Mouse (Mus musculus) adrenal gland, adult (tissue): ENCODE data around the gene Fbxo9.

Experiments
- DNase-seq, 2 experiments: peaks; one replicate each; pipeline ENCODE4 v3.0.0; 2022 to 2023; ENCODE audit warnings: low spot score in 1 of 2; ENCODE audit not compliant: inconsistent age in 2 of 2

Gene Fbxo9

DNA sequence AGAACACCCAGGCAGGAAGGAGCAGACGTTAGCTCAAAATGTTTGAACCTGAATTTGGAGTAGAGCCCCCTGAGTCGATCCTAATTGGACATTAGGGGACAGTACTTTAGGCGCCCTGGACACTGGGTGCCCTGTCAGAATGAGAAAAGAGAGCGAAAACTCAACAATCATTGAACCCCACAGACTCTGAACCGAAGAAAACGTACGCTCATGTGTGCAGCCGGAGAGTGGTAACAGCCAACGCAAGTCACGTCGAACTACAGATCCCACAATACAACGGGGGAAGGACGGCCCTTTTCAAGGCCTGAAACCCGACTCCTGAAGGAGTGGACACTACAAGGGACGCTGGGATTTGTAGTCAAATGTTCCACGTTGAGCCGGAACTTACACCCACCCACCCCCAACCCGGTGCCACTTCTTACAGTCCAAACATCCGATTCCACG is at the start of gene Fbxo9, which contains the start of gene Ick:
Gene Fbxo9 (minus strand): TSS at position 270 of the 444 bp plus-strand sequence.
Gene Ick (plus strand): TSS at position 397 of the 444 bp plus-strand sequence.
- DNase-seq = peak; percentile 91 to 96

DNA sequence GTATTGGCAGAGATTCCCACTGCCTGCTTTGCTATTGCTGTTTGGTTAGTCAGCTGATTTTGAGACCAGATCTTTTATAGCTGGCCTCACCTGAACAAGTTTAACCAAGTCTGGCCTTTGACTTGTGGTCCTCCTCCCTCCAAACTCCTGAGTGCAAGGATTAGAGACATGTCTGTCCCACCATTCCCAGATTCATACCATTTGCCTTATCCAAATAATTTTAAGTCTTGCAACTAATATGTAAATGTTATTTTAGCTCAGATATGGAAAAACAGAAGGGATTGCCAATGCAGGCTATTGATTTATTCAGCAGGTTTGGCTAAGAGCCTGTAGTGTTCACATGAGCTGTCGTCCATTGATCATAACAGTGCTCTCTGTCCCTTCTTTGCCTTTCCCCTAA is 48.4 kb upstream of the Fbxo9 start:
- no peak for DNase-seq

DNA sequence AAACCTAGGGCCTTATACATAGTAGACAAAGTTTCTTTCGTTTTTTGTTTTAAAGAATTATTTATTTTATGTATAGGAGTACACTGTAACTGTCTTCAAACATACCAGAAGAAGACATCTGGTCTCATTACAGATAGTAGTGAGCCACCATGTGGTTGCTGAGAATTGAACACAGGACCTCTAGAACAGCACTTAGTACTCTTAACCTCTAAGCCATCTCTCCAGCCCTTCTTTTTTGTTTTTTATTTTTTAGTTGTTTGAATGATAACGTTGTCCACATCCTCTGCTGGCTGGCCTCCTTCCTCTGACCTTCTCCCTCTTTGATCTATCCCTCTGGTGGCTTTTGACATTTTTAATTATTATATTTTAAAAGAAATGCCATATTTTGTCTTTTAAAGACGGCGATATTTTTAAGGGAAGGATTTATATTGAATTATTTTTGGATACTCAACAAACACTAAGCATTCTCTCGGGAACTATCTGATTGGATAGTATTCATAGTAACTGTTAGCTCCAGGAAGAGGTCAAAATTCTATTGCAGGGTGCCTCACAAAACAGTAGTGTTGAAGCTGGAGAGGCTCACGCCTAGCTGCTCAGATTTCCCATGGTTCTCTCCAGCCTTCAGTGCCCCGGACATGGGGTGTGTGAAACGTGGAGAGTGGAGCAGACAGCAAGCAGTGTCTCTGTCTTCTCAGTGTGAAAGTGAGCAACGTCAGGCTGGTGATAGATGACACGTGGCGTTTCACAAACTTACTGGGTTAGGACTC is 45.5 kb upstream of the Fbxo9 start:
- DNase-seq = no peak

- peak in 1 of 2 experiments; percentile 61 for DNase-seq
These were observed 40.9 kb upstream of the Fbxo9 start for GRCm38 (mm10) chr9:78149770-78150169.

DNA sequence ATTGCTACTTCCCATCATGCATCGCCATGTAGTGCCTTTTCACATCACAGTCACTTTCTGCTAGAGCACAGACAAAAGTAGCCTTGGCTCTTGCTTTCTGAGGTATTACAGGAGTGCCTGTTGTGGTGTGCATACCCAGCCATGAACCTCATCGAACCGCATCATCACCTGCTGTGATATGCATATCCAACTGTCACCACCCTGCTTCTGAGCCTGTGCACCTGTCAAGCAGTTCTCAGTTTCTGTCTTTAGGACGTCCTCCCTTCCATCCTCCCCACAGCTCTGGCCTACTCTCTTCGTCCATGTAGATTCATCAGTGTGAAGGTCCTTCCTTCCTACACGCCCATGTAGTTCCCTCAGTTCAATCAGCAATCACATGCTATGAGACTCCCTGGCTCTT is 39.3 kb upstream of the Fbxo9 start:
- no peak for DNase-seq

GRCm38 (mm10) chr9:78146627-78147026 is 37.8 kb upstream of the Fbxo9 start:
- DNase-seq = no peak

- DNase-seq = no peak
These were observed 37.2 kb upstream of the Fbxo9 start for GRCm38 (mm10) chr9:78146099-78146498.

DNA sequence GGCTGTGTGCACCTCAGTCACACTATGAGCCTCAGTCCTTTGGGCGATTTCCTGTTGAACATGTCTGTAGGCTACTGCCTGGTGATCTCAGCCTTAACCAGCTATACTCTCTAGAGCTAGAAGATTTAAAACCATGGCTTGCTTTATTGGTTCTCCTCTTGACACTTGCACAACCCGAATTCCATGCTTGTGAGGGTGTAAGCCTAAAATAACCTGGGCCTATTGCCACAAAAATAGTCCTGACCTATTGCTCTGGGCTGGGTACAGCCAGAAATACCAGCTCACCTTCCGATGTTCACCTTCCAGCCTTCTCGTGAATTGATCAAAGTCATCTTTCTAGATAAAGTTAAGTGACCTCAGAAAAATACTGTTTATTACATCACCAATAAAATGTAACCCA is 30.6 kb upstream of the Fbxo9 start:
- DNase-seq = no peak

DNA sequence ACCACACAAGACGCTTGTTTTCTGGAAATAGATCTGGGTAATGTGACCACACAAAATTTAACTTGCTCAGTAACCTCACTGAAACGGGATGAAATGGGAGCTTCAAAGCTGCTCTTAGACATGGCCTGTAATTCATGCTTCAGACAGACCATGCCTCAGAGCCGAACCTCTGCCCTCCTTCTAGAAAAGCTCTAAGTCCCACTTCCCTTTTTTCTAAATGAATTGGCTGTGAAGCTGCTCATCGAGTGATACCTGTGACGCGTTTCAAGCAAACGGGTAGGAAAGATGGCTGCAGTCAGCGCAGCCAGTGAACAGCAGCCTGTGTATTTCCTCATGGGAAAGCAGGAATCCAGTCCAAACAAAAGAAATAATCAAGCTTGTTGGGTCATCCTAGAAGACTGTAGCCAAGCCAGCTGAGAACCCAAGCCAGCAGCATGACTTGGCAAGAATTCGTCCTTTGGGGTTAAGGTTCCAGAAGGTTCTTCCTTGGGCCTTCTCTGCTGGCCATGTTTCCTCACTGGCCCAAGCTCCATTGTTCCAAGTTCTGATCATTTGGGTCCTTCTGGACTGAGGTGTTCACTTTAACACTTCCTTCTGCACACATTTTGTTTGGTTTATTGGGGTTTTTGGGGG is 29.3 kb upstream of the Fbxo9 start:
- DNase-seq = no peak

DNA sequence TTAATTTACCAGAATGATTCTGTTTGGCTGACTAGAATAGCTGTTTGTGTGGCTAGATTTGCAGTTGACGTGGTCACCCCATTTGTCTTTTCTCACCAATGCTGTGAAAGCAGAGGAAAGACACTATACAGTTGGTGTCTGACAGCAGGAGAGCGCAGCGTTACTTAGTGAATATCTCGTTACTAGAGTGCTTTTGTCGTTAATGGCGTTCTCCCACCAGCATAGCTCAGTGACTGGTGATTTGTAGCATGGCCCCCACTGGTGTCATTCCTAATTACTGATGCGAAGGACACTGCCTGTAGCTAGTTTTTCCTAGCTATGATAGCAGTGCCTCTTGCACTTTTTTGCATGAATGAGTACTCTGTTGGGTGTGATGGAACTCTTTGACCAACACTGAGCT is 26.8 kb upstream of the Fbxo9 start:
- DNase-seq = no peak

- DNase-seq = no peak
These were observed 17.8 kb upstream of the Fbxo9 start for GRCm38 (mm10) chr9:78126643-78127042.

GRCm38 (mm10) chr9:78126007-78126406 is 17.1 kb upstream of the Fbxo9 start:
- DNase-seq = no peak

- DNase-seq = no peak
These were observed 15.4 kb upstream of the Fbxo9 start for GRCm38 (mm10) chr9:78124297-78124696.

GRCm38 (mm10) chr9:78122939-78123712 is 14.3 kb upstream of the Fbxo9 start:
- peak in 1 of 2 experiments; percentile 55 for DNase-seq

DNA sequence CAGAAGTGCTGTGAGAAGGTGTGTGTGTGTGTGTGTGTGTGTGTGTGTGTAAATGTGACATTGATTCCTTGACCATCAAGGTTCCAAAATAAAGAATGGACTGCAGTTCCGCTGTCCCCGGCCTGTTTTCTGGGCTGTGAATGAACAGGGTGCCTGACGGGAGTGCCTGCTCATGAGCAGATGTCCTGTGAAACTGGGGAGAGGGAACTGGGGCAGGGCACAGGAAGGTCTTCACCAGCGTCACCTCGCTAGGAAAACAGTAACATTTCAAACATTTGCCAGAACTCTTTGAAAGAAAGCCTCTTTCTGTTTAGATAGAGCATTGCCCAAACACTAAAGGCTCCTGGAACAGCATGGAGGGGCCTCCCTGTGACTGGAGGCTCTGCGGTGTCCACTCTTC is 13.1 kb upstream of the Fbxo9 start:
- DNase-seq = no peak

DNA sequence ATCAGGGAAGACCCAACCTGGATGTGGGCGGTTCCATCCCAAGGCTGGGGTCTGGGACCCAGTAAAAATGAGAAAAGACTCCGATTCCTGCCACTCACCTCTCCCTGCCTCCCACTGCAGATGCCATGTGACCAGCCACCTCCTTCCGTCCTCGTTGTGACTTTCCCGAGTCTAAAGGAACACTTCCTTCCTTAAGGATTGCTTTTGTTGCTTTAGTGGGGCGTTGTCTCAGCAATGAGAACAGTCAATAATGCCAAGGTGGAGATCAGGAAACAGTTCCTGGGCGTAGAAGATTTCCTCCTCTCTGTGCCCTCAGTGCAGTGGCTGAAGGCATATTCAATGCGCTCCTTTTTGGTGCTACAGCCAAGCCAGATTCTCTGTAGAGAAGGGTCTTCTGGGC is 12.5 kb upstream of the Fbxo9 start:
- DNase-seq = peak in 1 of 2 experiments; percentile 53

DNA sequence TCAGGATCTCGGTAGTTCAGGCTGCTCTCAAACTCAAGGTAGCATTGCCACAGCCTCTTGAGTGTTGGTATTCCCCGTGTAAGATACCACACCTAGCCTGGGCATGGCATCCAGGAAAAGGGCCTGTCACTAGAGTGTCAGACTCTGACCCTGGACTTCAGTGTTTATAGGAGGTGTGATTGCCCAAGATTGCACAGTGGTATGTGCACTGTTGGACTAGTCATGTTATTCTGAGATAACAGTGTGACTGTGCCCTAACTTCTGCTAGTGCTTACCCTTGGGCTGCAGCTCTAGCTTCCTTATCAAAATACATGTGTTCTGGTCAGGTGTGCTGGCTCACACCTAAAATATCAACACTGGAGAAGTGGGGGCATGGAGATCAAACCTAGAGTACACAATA is 8.8 kb upstream of the Fbxo9 start:
- DNase-seq = no peak

GRCm38 (mm10) chr9:78115746-78116145 is 6.9 kb upstream of the Fbxo9 start:
- peak in 1 of 2 experiments; percentile 56 for DNase-seq

DNA sequence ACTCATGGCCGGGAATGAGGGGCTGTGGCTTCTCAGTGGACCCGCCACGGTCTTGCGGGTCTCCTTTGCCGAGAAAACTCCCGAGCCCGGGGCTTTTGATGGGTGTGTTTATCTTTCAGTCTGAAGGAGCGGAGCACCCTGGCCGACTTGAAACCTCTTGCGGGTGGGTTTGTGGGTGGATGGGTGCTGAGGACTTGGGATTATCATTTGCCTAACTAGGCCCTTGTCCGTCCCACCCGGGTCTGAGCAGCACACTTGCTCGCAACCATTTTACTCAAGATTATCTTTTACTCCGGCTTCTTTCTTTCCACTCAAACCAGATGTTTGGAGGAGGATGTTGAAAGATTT is 4.6 kb upstream of the Fbxo9 start:
- no peak for DNase-seq

DNA sequence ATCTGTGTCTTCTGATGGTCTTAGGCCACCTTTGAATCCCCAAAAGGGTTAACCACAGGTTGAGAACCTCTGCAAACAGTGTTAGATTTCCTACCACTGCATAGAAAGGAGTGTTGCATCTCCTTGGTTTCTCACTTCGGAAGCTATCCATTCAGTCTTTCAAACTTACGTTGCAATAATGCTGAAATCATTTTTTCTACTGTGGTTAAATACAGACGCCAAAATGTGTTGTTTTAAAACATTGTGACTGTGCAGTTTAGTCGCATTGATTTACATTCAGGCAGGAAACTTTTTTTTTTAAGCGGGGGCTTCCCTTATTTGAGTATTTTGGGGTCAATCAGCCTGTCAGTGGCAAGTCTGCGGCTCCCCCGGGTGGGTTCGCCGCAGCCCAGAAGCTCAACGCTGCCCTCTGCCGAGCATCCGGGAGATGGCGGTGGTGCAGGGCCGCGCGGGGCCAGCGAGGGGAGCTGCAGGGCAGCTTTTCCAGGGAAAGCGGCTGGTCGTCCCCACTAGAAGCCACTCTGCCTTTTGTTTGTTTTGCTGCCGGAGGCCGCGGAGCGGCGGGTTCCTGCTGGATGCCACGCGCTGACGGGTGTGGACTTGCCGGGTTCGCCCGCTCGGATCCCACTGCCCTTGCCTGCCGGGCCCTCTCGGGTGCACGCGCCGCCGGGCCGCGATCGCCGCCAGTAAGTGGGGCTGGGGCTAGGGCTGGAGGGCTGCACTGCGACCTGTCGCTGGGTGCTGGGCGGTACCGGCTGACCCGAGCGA is 4.1 kb upstream of the Fbxo9 start:
- peak; percentile 93 to 98 for DNase-seq

DNA sequence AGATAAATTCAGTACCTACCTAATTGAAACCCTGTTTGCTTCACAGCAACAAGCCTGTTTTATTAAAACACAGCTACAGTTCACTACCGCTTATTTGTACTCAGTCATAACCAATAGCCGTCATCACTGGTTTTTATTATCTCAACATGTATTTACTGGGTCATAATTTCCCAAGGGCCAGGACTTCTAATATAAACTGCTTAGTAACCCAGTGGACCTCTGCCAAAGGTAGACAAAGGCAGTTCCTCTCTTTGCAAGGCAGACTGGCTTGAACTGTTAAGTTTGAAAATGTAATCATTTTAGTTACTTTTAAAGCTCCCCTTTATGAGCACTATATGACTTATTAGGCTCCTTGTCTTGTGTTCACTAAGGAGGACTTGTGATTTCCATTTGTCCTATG is 2.6 kb upstream of the Fbxo9 start:
- DNase-seq = no peak
